Mouse (Mus musculus) liver, postnatal 0 days (tissue): ENCODE measurements around the gene Mia. TPM values are rescaled to one million over a fixed set of nuclear protein-coding genes. Genes with fewer than 3 reads are reported as not detected.

Source experiments
- ATAC-seq: fragments of 200-750 bp; cut with Nextera tagmentation; 2 replicates; pipeline ENCODE4 v1.8.0; 2017; ENCODE audit warnings: mild to moderate bottlenecking, moderate library complexity
- DNase-seq: peaks from one replicate; pipeline ENCODE4 v3.0.0-alpha.2; 2016
- H3K27ac ChIP-seq: fragments of 300-500 bp; sonication (generic); 2 replicates; pipeline ENCODE4 v1.5.1; 2014; ENCODE audit warnings: antibody characterized with exemption, moderate library complexity, mild to moderate bottlenecking, low read depth
- H3K27me3 ChIP-seq: fragments of 300-500 bp; sonication (generic); 2 replicates; pipeline ENCODE4 v1.6.1; 2014; ENCODE audit warnings: low read length, control low read depth, mixed read lengths; ENCODE audit not compliant: insufficient read depth
- H3K36me3 ChIP-seq: fragments of 300-500 bp; sonication (generic); replicated peaks from 2 replicates; pipeline ENCODE4 v1.6.1; 2014; ENCODE audit warnings: mild to moderate bottlenecking, control low read depth, low read length, moderate library complexity, mixed read lengths; ENCODE audit not compliant: insufficient read depth
- H3K4me1 ChIP-seq: fragments of 300-500 bp; sonication (generic); 2 replicates; pipeline ENCODE4 v1.6.1; 2014; ENCODE audit warnings: antibody characterized with exemption, mild to moderate bottlenecking, control low read depth; ENCODE audit not compliant: insufficient read depth
- H3K4me2 ChIP-seq: fragments of 300-500 bp; sonication (generic); 2 replicates; pipeline ENCODE4 v1.6.1; 2014; ENCODE audit warnings: low read depth, mild to moderate bottlenecking, low read length, moderate library complexity, mixed read lengths
- H3K4me3 ChIP-seq: fragments of 300-500 bp; sonication (generic); 2 replicates; pipeline ENCODE4 v1.5.1; 2014; ENCODE audit warnings: low read depth, low read length
- H3K9ac ChIP-seq: fragments of 300-500 bp; sonication (generic); replicated peaks from 2 replicates; pipeline ENCODE4 v1.6.1; 2014; ENCODE audit warnings: mild to moderate bottlenecking, moderate library complexity
- H3K9me3 ChIP-seq: fragments of 300-500 bp; sonication (generic); 2 replicates; pipeline ENCODE4 v1.6.1; 2016; ENCODE audit warnings: mild to moderate bottlenecking, control low read depth, low read length, mixed read lengths
- CTCF ChIP-seq: sonication (generic); IDR thresholded peaks from 2 replicates; pipeline ENCODE4 v1.5.1; 2016; ENCODE audit warnings: antibody characterized with exemption, low read depth
- EP300 ChIP-seq: IDR thresholded peaks from 2 replicates; pipeline ENCODE4 v1.6.1; 2016; ENCODE audit warnings: antibody characterized with exemption, low read depth, mild to moderate bottlenecking
- WGBS: fragments of 180-500 bp; shearing (Covaris S2); extraction: QIAGEN DNeasy Blood & Tissue Kit; methylation state at CpG from one replicate; pipeline ENCODE4 v1.1.7; 2014; ENCODE audit not compliant: insufficient replicate concordance; 5-methylcytosine and 5-hydroxymethylcytosine counted together
- polyA plus RNA-seq: library from polyadenylated mRNA; unstranded; fragments of >200 nt; fragmentation: Nextera tagmentation; extraction: Ambion mirVana; gene quantifications from 2 replicates; pipeline ENCODE4 v1.2.1, GENCODE M21; 2015

Gene Mia
- polyA plus RNA-seq, result 0.88 and 0.99 TPM in 2 replicates

DNA sequence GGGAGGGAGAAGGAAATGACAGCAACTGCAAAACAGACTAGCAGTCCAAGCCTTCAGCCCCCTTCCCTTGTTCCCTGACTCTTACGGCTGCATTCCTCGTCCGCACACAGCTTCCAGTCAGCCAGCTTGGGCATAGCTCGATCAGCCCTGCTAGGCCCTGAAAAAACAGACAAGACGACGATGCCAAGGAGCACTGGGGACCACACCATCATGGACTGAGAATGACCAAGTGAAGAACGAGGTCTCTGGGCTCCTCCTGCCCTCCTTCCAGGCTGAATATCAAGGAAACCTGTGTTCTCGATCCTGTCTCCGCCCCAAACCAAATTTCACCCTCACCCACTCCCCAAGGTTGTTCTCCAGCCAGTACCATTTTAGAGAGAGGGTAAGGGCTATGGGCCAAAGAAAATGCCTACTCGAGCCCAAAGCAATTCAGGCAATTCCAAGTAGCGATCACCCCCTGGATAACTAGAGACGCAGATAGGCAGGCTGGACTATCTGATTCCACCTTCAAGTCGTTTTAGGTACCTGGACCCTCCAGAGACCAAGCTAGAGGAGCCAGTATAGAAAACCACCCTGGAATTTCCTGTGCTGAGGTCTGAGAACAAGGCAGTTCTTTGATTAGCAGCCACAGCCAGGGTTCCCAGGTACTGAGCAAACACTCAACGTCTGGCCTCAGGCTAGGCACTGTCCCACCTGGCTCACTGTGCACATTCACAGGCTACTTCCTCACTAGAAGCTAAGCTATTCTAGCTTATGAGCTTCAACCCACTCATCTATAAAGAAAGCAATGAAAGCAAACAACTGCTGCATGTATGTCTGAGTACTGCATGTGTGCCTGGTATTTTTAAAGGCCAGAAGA lies at the start of gene Mia, which contains the start of gene Gm21983:
Mia (minus strand) TSS at position 321 of the 859 bp plus-strand sequence.
Gm21983 (minus strand) TSS at position 250 of the 859 bp plus-strand sequence.
- H3K4me2 ChIP-seq, result peak within 1 kb of the TSS; percentile 0; the same call in 1 of the 2 replicates
- H3K4me1 ChIP-seq, result peaks cover 21% of the 10 kb centered on the region
- TF ChIP-seq CTCF, result no peak
- no peak for TF ChIP-seq EP300
- H3K9me3 ChIP-seq, result no peaks in the 10 kb centered on the region
- H3K27me3 ChIP-seq, result no peaks in the 10 kb centered on the region
- H3K9ac ChIP-seq, result no peak within 1 kb of the TSS
- DNase-seq (no peak), ATAC-seq (no peak)
- peak within 1 kb of the TSS; percentile 87; the same call in 1 of the 2 replicates for H3K27ac ChIP-seq
- H3K4me3 ChIP-seq, result no peak within 1 kb of the TSS
- 73% methylated on average over 14 of the region's 14 CpGs for WGBS
- peaks cover 13% of the 10 kb centered on the region for H3K36me3 ChIP-seq

DNA sequence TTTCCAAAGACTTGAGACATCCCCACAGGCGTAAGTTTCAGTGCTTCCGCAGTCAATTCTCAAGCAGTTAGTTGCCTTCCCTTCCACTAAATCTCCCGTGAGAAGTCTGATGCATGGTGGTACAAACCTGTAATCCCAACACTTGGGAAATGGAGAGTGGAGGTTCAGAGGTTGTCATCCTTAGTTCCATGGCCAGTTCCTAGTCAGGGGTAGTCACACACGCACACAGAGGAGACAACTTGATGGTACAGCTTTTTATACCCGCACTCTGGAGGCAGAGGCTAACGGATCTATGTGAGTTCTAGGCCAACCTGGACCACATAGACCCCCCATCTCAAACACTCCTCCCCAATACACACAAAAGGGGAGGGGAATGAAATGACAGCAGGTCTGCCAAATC lies 47.9 kb upstream of the Mia start:
- H3K4me3 ChIP-seq, result peak overlapping the region; percentile 91
- H3K27ac ChIP-seq, result peak overlapping the region; percentile 94
- no peaks in the 10 kb centered on the region for H3K27me3 ChIP-seq
- H3K4me1 ChIP-seq, result peaks cover 39% of the 10 kb centered on the region
- 11% methylated on average over 6 of the region's 6 CpGs for WGBS
- peak overlapping the region; percentile 98 for H3K4me2 ChIP-seq
- H3K9me3 ChIP-seq, result no peaks in the 10 kb centered on the region
- no peaks in the 10 kb centered on the region for H3K36me3 ChIP-seq
- TF ChIP-seq CTCF, result no peak
- TF ChIP-seq EP300, result no peak
- ATAC-seq (no peak), DNase-seq (no peak)
- H3K9ac ChIP-seq, result peak overlapping the region; percentile 88

DNA sequence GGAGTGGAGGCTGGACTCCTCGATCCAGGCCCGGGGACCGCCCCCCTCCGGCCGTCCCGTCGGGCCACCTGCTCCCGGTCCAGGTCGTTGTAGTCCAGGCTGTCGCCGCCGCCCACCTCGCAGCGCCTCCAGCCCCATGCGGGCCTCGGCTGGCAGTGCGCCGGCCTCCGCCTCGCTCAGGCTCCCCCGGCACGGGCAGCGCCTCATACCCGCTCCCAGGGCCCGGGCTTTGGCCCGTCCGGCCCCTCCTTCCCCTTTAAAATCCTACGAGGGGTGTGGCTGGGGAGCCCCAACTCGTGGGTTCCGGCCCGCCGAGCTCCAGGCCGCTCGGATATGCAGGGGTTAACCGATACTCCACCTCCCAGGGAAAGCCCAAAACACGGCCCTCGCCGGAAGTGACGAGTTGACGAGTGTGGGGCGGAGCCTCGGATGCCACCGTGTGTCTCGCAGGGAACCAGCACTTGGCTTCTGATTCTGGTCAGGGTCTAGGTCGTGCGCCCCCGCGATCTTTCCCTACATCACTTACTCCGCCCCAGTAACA lies 47.4 kb upstream of the Mia start, which contains the start of gene Itpkc:
Itpkc (minus strand) TSS at position 381 of the 541 bp plus-strand sequence.
- H3K9me3 ChIP-seq, result no peaks in the 10 kb centered on the region
- H3K4me2 ChIP-seq, result peak within 1 kb of the TSS; percentile 98
- WGBS, result under 1% methylated on average over 49 of the region's 49 CpGs
- ATAC-seq, result peak; percentile 86
- H3K9ac ChIP-seq, result peak within 1 kb of the TSS; percentile 88
- TF ChIP-seq EP300, result no peak
- peak; percentile 11; the same call in 1 of the 2 replicates for TF ChIP-seq CTCF
- peak; percentile 96 for DNase-seq
- peak within 1 kb of the TSS; percentile 94 for H3K27ac ChIP-seq
- peak within 1 kb of the TSS; percentile 91 for H3K4me3 ChIP-seq
- no peaks in the 10 kb centered on the region for H3K27me3 ChIP-seq
- H3K36me3 ChIP-seq, result no peaks in the 10 kb centered on the region
- H3K4me1 ChIP-seq, result peaks cover 34% of the 10 kb centered on the region

DNA sequence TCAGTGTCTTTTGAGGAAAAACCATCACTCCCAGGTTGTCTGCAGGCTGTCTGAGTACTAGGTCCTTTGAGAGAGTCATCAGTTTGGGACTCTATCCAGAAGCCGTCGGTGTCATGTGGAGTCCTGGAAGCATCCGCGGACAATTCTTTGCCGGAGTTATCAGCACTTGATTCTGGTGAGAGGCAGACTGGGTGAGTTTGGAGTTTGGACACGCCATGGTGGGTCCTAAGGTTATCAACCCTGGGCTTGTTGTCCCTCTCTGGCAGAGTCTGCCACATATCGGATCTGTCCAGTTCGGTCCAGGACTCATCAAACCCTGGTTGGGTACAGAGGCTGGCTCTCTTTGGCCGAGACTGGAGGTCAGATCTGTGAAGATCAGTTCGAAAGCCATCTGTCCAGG lies 46.7 kb upstream of the Mia start:
- H3K9me3 ChIP-seq, result no peaks in the 10 kb centered on the region
- H3K4me3 ChIP-seq, result peak overlapping the region; percentile 91
- no peaks in the 10 kb centered on the region for H3K36me3 ChIP-seq
- ATAC-seq (0 out of 2 replicates have a peak, but pooled peaks have one; percentile 2), DNase-seq (peak; percentile 31)
- peaks cover 38% of the 10 kb centered on the region for H3K4me1 ChIP-seq
- peak overlapping the region; percentile 94 for H3K27ac ChIP-seq
- 11% methylated on average over 10 of the region's 10 CpGs for WGBS
- no peaks in the 10 kb centered on the region for H3K27me3 ChIP-seq
- TF ChIP-seq CTCF, result no peak
- H3K4me2 ChIP-seq, result peak overlapping the region; percentile 98
- H3K9ac ChIP-seq, result peak overlapping the region; percentile 88

DNA sequence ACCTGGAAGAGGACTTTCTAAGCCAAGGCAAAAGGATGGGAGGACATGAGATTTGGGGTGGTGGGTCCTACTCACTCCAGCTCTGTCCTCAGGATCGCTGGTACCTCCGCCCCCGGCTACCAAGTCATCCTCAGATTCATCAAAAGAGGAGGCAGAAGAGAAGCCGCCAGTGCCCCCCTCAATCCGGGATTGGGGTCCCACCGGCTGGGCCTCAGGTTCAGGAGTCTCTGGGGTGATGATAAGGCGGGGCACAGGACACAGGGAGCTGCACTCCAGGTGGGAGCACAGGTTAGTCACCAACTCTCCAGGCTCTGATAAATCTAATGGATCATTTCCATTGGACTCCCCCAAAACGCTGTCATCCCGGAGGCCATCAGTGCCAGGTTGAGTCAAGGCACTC lies 46.3 kb upstream of the Mia start:
- no peak for DNase-seq
- WGBS, result 44% methylated on average over 9 of the region's 9 CpGs
- H3K9me3 ChIP-seq, result no peaks in the 10 kb centered on the region
- H3K36me3 ChIP-seq, result no peaks in the 10 kb centered on the region
- peak overlapping the region; percentile 91 for H3K4me3 ChIP-seq
- peaks cover 40% of the 10 kb centered on the region for H3K4me1 ChIP-seq
- peak overlapping the region; percentile 88 for H3K9ac ChIP-seq
- H3K4me2 ChIP-seq, result peak overlapping the region; percentile 98
- no peak for TF ChIP-seq CTCF
- TF ChIP-seq EP300, result no peak
- no peaks in the 10 kb centered on the region for H3K27me3 ChIP-seq
- ATAC-seq, result no peak
- H3K27ac ChIP-seq, result peak overlapping the region; percentile 94
